Mouse (Mus musculus) gastrocnemius, postnatal 14 days (tissue): Measurements from ENCODE around the gene Rnf167. TPM values are rescaled to one million over a fixed set of nuclear protein-coding genes. Genes with fewer than 3 reads are reported as not detected.

ENCODE experiments used
- DNase-seq: peaks from one replicate; pipeline ENCODE4 v3.0.0; 2021; ENCODE audit warnings: mixed read lengths
- intact Hi-C: fragments of 180-260 bp; cut with DNase I; formaldehyde crosslinking; loops from one replicate; pipeline ENCODE4 v1.15.1; 2025; ENCODE audit warnings: low total_unique reads
- total RNA-seq, 2 experiments: library from RNA; stranded (reverse); gene quantifications; 2 replicates each; pipeline ENCODE4 v1.2.3; 2021

Gene Rnf167
- total RNA-seq, 2 experiments from 2014 or later, result 34.9 to 35.7 TPM

- intact Hi-C loops, result no loop called here
- no peak for DNase-seq
These were observed 42.5 kb downstream of the Rnf167 start for GRCm38 (mm10) chr11:70689578-70689977.

- DNase-seq, result no peak
- intact Hi-C loops, result no loop called here
These were observed 46.5 kb downstream of the Rnf167 start for GRCm38 (mm10) chr11:70693504-70693903.

- intact Hi-C loops, result no loop called here
- no peak for DNase-seq
These were observed 50.3 kb downstream of the Rnf167 start for GRCm38 (mm10) chr11:70697376-70697775.

- intact Hi-C loops, result no loop called here
These were observed 52.0 kb downstream of the Rnf167 start for GRCm38 (mm10) chr11:70699051-70699450.

GRCm38 (mm10) chr11:70699722-70700556 is 52.9 kb downstream of the Rnf167 start, which contains the start of the genes Inca1 and Kif1c:
Inca1 (minus strand) TSS chr11:70700155.
Kif1c (plus strand) TSS chr11:70700548.
- peak; percentile 95 for DNase-seq
- intact Hi-C loops, result no loop called here

More at GRCm38 (mm10) chr11:70699051-70699450, 52.0 kb downstream of the Rnf167 start:
- DNase-seq, result no peak

- intact Hi-C loops, result no loop called here
- peak; percentile 86 for DNase-seq
These were observed 53.6 kb downstream of the Rnf167 start for GRCm38 (mm10) chr11:70700613-70701012.

Other genes with a start within 250 kb of the Rnf167 start
- 10 to 100 TPM; 14.9 to 18.6 TPM for gene Pelp1, start 237.2 kb upstream of the Rnf167 start, total RNA-seq
- gene Arrb2, start 214.6 kb upstream of the Rnf167 start, total RNA-seq, result 1 to 10 TPM; 8.3 to 9.7 TPM
- gene Med11, start 195.3 kb upstream of the Rnf167 start, total RNA-seq, result 1 to 10 TPM; 6.2 to 6.5 TPM
- gene Zmynd15, start 187.8 kb upstream of the Rnf167 start, total RNA-seq, result under 1 TPM; 0.31 to 0.84 TPM
- gene Cxcl16, start 187.3 kb upstream of the Rnf167 start, total RNA-seq, result 1 to 10 TPM; 2.6 to 3.1 TPM
- gene Tm4sf5, start 142.0 kb upstream of the Rnf167 start, total RNA-seq, result not detected
- gene Vmo1, start 132.6 kb upstream of the Rnf167 start, total RNA-seq, result not detected
- not detected for gene Gltpd2, start 128.0 kb upstream of the Rnf167 start, total RNA-seq
- gene Psmb6, start 121.9 kb upstream of the Rnf167 start, total RNA-seq, result 100 to 1,000 TPM; 292 to 301 TPM
- not detected for gene Gm40193, start 114.3 kb upstream of the Rnf167 start, total RNA-seq
- 10 to 100 TPM; 15.9 to 17.1 TPM for gene Pld2, start 107.2 kb upstream of the Rnf167 start, total RNA-seq
- gene Mink1, start 84.4 kb upstream of the Rnf167 start, total RNA-seq, result 10 to 100 TPM; 26.1 to 27.7 TPM
- gene 4930544D05Rik, start 31.4 kb upstream of the Rnf167 start, total RNA-seq, result not detected
- gene Chrne, start 28.0 kb upstream of the Rnf167 start, total RNA-seq, result 10 to 100 TPM; 38.7 to 39.4 TPM
- under 1 TPM in 1 of 2 experiments, not detected in 1; 0.08 TPM for gene Gp1ba, start 8.1 kb upstream of the Rnf167 start, total RNA-seq
- 100 to 1,000 TPM; 278 to 315 TPM for gene Slc25a11, start 244 bp downstream of the Rnf167 start, total RNA-seq
- 100 to 1,000 TPM; 340 to 388 TPM for gene Pfn1, start 7.4 kb downstream of the Rnf167 start, total RNA-seq
- 1,000 to 10,000 TPM; 6,763 to 7,262 TPM for gene Eno3, start 10.0 kb downstream of the Rnf167 start, total RNA-seq
- gene Spag7, start 22.2 kb downstream of the Rnf167 start, total RNA-seq, result 100 to 1,000 TPM; 117 to 122 TPM
- gene Camta2, start 40.9 kb downstream of the Rnf167 start, total RNA-seq, result 10 to 100 TPM; 21.2 to 25.5 TPM
- 1 to 10 TPM; 2.5 to 3.3 TPM for gene Inca1, start 52.9 kb downstream of the Rnf167 start, total RNA-seq
- 100 to 1,000 TPM; 216 to 226 TPM for gene Kif1c, start 53.3 kb downstream of the Rnf167 start, total RNA-seq
- gene Zfp3, start 117.0 kb downstream of the Rnf167 start, total RNA-seq, result 10 to 100 TPM in 1 of 2 experiments, 1 to 10 TPM in 1; 7.4 to 10.8 TPM
- under 1 TPM in 1 of 2 experiments, not detected in 1; 0.22 TPM for gene Scimp, start 165.4 kb downstream of the Rnf167 start, total RNA-seq
- gene Rabep1, start 197.5 kb downstream of the Rnf167 start, total RNA-seq, result 10 to 100 TPM; 22.7 to 24.3 TPM